Mouse (Mus musculus): Measurements from ENCODE around the gene Fuz.

Gene Fuz

GRCm38 (mm10) chr7:44895593-44896434 is at the start of gene Fuz:
Fuz (plus strand) TSS chr7:44896079.
- DNase-seq (ENCODE audit: extremely low read depth, low read depth): peak; percentile 93

GRCm38 (mm10) chr7:44846804-44847203 is 49.1 kb upstream of the Fuz start:
- no peak for DNase-seq (ENCODE audit: extremely low read depth, low read depth)

GRCm38 (mm10) chr7:44847772-44848171 is 48.1 kb upstream of the Fuz start:
- no peak for DNase-seq (ENCODE audit: extremely low read depth, low read depth)

GRCm38 (mm10) chr7:44848561-44849415 is 47.1 kb upstream of the Fuz start, which contains the start of the genes Akt1s1 and Tbc1d17:
Akt1s1 (plus strand) TSS chr7:44848991.
Tbc1d17 (minus strand) TSS chr7:44849079.
- peak; percentile 100 for DNase-seq (ENCODE audit: extremely low read depth, low read depth)

GRCm38 (mm10) chr7:44849416-44850111 is 46.3 kb upstream of the Fuz start:
- peak; percentile 90 for DNase-seq (ENCODE audit: extremely low read depth, low read depth)

- no peak for DNase-seq (ENCODE audit: extremely low read depth, low read depth)
These were observed 45.7 kb upstream of the Fuz start for GRCm38 (mm10) chr7:44850146-44850545.

- DNase-seq (ENCODE audit: extremely low read depth, low read depth): no peak
These were observed 44.9 kb upstream of the Fuz start for GRCm38 (mm10) chr7:44850789-44851624.

- DNase-seq (ENCODE audit: extremely low read depth, low read depth): no peak
These were observed 44.1 kb upstream of the Fuz start for GRCm38 (mm10) chr7:44851625-44852234.

- no peak for DNase-seq (ENCODE audit: extremely low read depth, low read depth)
These were observed 43.4 kb upstream of the Fuz start for GRCm38 (mm10) chr7:44852259-44853027.

GRCm38 (mm10) chr7:44853065-44853464 is 42.8 kb upstream of the Fuz start:
- DNase-seq (ENCODE audit: extremely low read depth, low read depth): no peak

- DNase-seq (ENCODE audit: extremely low read depth, low read depth): no peak
These were observed 42.1 kb upstream of the Fuz start for GRCm38 (mm10) chr7:44853596-44854355.

- no peak for DNase-seq (ENCODE audit: extremely low read depth, low read depth)
These were observed 41.4 kb upstream of the Fuz start for GRCm38 (mm10) chr7:44854356-44855031.

- no peak for DNase-seq (ENCODE audit: extremely low read depth, low read depth)
These were observed 40.8 kb upstream of the Fuz start for GRCm38 (mm10) chr7:44855036-44855435.

GRCm38 (mm10) chr7:44856265-44856916 is 39.5 kb upstream of the Fuz start:
- DNase-seq (ENCODE audit: extremely low read depth, low read depth): peak; percentile 67

- DNase-seq (ENCODE audit: extremely low read depth, low read depth): peak; percentile 88
These were observed 38.8 kb upstream of the Fuz start, which contains the start of gene Pnkp for GRCm38 (mm10) chr7:44857042-44857552. Pnkp (plus strand) TSS chr7:44857139.

- peak; percentile 68 for DNase-seq (ENCODE audit: extremely low read depth, low read depth)
These were observed 38.0 kb upstream of the Fuz start for GRCm38 (mm10) chr7:44857905-44858304.

GRCm38 (mm10) chr7:44859896-44860295 is 36.0 kb upstream of the Fuz start:
- no peak for DNase-seq (ENCODE audit: extremely low read depth, low read depth)

All from MEL-GATA-1-ER (cell line).